Mouse (Mus musculus): ENCODE measurements around the gene Paics. TPM values are rescaled to one million over a fixed set of nuclear protein-coding genes. Genes with fewer than 3 reads are reported as not detected.

Gene Paics
- polyA plus RNA-seq, 1 experiment from 2014 or later = 158 TPM

- Histone ChIP-seq H3K36me3 (replicated peaks) (peaks cover 42% of the 10 kb centered on the region), H3K9me3 (replicated peaks) (no peaks in the 10 kb centered on the region), H3K4me3 (replicated peaks) (peak overlapping the region; percentile 95), H3K9ac (peak overlapping the region; percentile 94), H3K27ac (replicated peaks) (peak overlapping the region; percentile 38; the same call in 1 of the 2 replicates), H3K4me2 (peak overlapping the region; percentile 86), H3K4me1 (replicated peaks) (peaks cover 18% of the 10 kb centered on the region), H3K27me3 (no peaks in the 10 kb centered on the region)
- ATAC-seq (ENCODE audit: insufficient read depth) = peak; percentile 22
- 3% methylated on average over 17 of the region's 17 CpGs for WGBS (ENCODE audit: insufficient replicate concordance)
These were observed 23.1 kb downstream of the Paics start for GRCm38 (mm10) chr5:76974207-76974553.

- H3K4me2 ChIP-seq = peak within 1 kb of the TSS; percentile 86
- peaks cover 42% of the 10 kb centered on the region for H3K36me3 ChIP-seq (replicated peaks)
- H3K9ac ChIP-seq = peak within 1 kb of the TSS; percentile 94
- ATAC-seq (ENCODE audit: insufficient read depth) = peak; percentile 86
- under 1% methylated on average over 60 of the region's 60 CpGs for WGBS (ENCODE audit: insufficient replicate concordance)
- peaks cover 18% of the 10 kb centered on the region for H3K4me1 ChIP-seq (replicated peaks)
- peak within 1 kb of the TSS; percentile 95 for H3K4me3 ChIP-seq (replicated peaks)
- no peaks in the 10 kb centered on the region for H3K27me3 ChIP-seq
- H3K9me3 ChIP-seq (replicated peaks) = no peaks in the 10 kb centered on the region
- H3K27ac ChIP-seq (replicated peaks) = peak within 1 kb of the TSS; percentile 84
These were observed 23.6 kb downstream of the Paics start, which contains the start of gene Srp72 for GRCm38 (mm10) chr5:76974554-76975285. TSS of gene Srp72 (plus strand) at chr5:76974683.

GRCm38 (mm10) chr5:76975736-76976135 is 24.6 kb downstream of the Paics start:
- no peak for ATAC-seq (ENCODE audit: insufficient read depth)
- peak overlapping the region; percentile 86 for H3K4me2 ChIP-seq
- peak overlapping the region; percentile 95 for H3K4me3 ChIP-seq (replicated peaks)
- H3K36me3 ChIP-seq (replicated peaks) = peaks cover 42% of the 10 kb centered on the region
- no peak overlapping the region for H3K9ac ChIP-seq
- no peaks in the 10 kb centered on the region for H3K27me3 ChIP-seq
- H3K27ac ChIP-seq (replicated peaks) = no peak overlapping the region
- H3K4me1 ChIP-seq (replicated peaks) = peaks cover 18% of the 10 kb centered on the region
- H3K9me3 ChIP-seq (replicated peaks) = no peaks in the 10 kb centered on the region
- WGBS (ENCODE audit: insufficient replicate concordance) = 71% methylated on average over 8 of the region's 8 CpGs

DNA sequence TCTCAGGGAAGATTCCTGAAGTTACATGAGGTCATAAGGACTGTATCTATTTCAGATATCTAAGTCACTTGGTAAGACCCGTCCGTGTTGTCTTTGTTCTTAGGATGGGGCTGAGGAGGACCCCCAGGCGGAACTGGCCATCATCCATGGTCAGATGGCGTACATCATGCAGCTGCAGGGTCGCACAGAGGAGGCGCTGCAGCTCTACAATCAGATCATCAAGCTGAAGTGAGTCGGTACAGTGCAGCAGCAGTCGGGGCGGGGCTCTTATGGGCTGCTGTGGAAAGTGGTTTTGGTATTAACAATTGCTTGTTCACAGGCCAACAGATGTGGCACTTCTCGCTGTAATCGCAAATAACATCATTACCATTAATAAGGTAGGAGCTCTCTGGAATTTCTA is 32.9 kb downstream of the Paics start:
- Histone ChIP-seq H3K4me2 (no peak overlapping the region), H3K9me3 (replicated peaks) (no peaks in the 10 kb centered on the region), H3K9ac (no peak overlapping the region), H3K4me3 (replicated peaks) (no peak overlapping the region), H3K27ac (replicated peaks) (no peak overlapping the region), H3K36me3 (replicated peaks) (peaks cover 82% of the 10 kb centered on the region), H3K4me1 (replicated peaks) (no peaks in the 10 kb centered on the region), H3K27me3 (no peaks in the 10 kb centered on the region)
- no peak for ATAC-seq (ENCODE audit: insufficient read depth)
- 74% methylated on average over 11 of the region's 11 CpGs for WGBS (ENCODE audit: insufficient replicate concordance)

DNA sequence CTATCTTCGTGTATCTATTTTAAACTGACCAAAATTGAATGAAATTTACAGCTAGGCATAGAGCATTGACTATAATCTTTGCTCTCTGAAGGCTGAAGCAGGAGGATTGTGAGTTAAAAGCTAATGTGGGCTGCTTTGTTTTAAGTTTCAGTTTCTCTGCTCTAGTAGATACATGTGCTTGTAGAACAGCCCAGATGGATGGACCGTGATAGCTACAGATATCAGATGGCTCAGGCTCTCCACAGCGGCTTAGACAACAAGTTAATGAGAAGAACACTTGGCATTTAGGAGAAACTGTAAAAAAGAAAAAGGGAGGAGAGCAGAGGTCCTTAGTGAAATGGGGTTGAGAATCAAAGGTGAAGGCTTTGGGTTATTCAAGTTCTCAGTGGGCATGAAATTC is 39.7 kb downstream of the Paics start:
- Histone ChIP-seq H3K9ac (no peak overlapping the region), H3K27ac (replicated peaks) (peak overlapping the region; percentile 42), H3K4me1 (replicated peaks) (peaks cover 29% of the 10 kb centered on the region), H3K9me3 (replicated peaks) (no peaks in the 10 kb centered on the region), H3K4me2 (peak overlapping the region; percentile 3; the same call in 1 of the 2 replicates), H3K27me3 (no peaks in the 10 kb centered on the region), H3K36me3 (replicated peaks) (peaks cover 87% of the 10 kb centered on the region), H3K4me3 (replicated peaks) (no peak overlapping the region)
- WGBS (ENCODE audit: insufficient replicate concordance) = 35% methylated on average over 3 of the region's 3 CpGs
- peak; percentile 66 for ATAC-seq (ENCODE audit: insufficient read depth)

DNA sequence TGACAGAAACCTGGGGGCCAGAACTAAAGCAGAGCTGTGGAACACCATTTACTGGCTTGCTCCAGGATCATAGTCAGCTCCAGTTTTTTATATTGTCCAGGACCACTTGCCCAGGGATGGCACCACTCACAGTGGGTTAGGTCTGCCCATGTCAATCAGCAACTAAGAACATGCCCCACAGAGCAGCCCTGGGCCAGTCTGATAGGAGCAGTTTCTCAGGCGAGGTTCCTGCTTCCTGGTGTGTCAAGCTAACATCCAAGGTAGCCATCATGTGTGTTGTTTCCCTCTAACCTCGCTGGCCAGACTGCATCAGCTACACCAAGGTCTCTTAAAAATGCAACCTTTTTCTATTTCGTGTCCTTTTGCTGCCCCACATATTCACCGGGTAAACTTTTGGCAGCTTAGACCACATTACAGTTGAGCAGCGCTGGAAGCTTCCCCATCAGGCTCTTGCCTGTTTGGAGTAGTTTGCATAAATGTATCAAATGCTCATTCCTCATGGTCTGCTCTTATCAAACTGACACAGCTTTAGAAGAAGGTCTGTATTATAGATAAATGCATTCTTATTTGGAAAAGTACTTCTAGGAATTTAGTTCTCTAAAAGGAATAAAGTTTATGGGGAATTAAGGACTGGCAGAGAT is 42.2 kb downstream of the Paics start:
- no peaks in the 10 kb centered on the region for H3K9me3 ChIP-seq (replicated peaks)
- H3K4me3 ChIP-seq (replicated peaks) = no peak overlapping the region
- 49% methylated on average over 5 of the region's 5 CpGs for WGBS (ENCODE audit: insufficient replicate concordance)
- H3K36me3 ChIP-seq (replicated peaks) = peaks cover 88% of the 10 kb centered on the region
- H3K4me1 ChIP-seq (replicated peaks) = peaks cover 29% of the 10 kb centered on the region
- H3K9ac ChIP-seq = no peak overlapping the region
- H3K4me2 ChIP-seq = peak overlapping the region; percentile 16; the same call in 1 of the 2 replicates
- no peaks in the 10 kb centered on the region for H3K27me3 ChIP-seq
- peak overlapping the region; percentile 80 for H3K27ac ChIP-seq (replicated peaks)
- ATAC-seq (ENCODE audit: insufficient read depth) = peak; percentile 91

DNA sequence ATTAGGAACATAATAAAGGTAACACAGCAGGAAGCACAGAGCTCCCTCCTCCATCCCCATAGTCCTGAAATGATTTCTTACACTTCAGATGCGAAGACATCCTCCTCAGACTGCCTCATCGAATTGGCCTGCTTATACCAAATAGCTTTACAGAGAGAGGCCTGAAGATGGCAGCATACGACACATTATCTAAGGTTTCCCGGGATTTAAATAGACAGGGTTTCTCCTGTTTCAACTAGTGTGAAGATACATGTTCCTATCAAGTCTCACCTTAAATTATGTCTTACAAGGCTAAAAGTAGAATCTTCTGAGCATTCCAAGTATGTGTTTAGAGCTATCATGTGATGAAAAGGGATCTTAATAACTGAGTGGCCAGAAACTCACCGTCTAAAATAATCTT is 47.3 kb downstream of the Paics start:
- Histone ChIP-seq H3K27me3 (no peaks in the 10 kb centered on the region), H3K4me1 (replicated peaks) (peaks cover under 1% of the 10 kb centered on the region), H3K4me2 (no peak overlapping the region), H3K9me3 (replicated peaks) (no peaks in the 10 kb centered on the region), H3K4me3 (replicated peaks) (no peak overlapping the region), H3K27ac (replicated peaks) (no peak overlapping the region), H3K36me3 (replicated peaks) (peaks cover 71% of the 10 kb centered on the region), H3K9ac (no peak overlapping the region)
- WGBS (ENCODE audit: insufficient replicate concordance) = 62% methylated on average over 5 of the region's 5 CpGs
- no peak for ATAC-seq (ENCODE audit: insufficient read depth)

- H3K27ac ChIP-seq (replicated peaks) = no peak overlapping the region
- H3K4me3 ChIP-seq (replicated peaks) = no peak overlapping the region
- no peak for ATAC-seq (ENCODE audit: insufficient read depth)
- no peaks in the 10 kb centered on the region for H3K27me3 ChIP-seq
- H3K4me1 ChIP-seq (replicated peaks) = no peaks in the 10 kb centered on the region; the same call in 1 of the 2 replicates
- H3K9ac ChIP-seq = no peak overlapping the region
- 85% methylated on average over 17 of the region's 17 CpGs for WGBS (ENCODE audit: insufficient replicate concordance)
- H3K4me2 ChIP-seq = no peak overlapping the region
- peaks cover 44% of the 10 kb centered on the region for H3K36me3 ChIP-seq (replicated peaks)
- no peaks in the 10 kb centered on the region for H3K9me3 ChIP-seq (replicated peaks)
These were observed 50.1 kb downstream of the Paics start for GRCm38 (mm10) chr5:77001192-77001591.

DNA sequence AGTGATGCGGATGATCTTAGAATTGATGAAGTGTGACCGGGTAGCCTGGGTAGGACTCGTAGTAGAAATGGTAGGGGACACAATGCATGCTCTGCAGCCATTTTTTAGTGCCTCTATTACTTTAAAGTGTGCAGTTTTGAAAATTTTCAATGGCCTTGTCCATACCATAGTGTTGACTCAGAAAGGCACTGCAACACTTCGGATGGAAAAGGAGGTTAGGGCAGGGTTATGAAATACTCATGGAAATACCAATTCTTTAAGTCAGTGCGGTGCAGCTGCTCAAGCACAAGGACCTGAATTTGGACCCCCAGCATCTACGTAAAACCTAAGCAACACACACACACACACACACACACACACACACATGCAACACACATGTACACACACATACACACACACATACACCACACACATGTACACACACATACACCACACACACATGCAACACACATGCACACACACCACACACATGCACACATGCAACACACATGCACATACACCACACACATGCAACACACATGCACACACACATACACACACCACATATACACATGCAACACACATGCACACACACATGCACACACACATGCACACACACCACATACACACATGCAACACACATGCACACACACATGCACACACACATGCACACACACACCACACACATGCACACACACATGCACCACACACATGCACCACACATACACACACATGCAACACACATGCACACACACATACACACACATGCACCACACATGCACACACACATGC is 53.1 kb downstream of the Paics start, which contains the start of gene Arl9:
TSS of gene Arl9 (plus strand) at position 5 of the 771 bp plus-strand sequence.
- Histone ChIP-seq H3K4me3 (replicated peaks) (no peak within 1 kb of the TSS), H3K36me3 (replicated peaks) (peaks cover 18% of the 10 kb centered on the region), H3K4me1 (replicated peaks) (no peaks in the 10 kb centered on the region), H3K9me3 (replicated peaks) (no peaks in the 10 kb centered on the region), H3K27me3 (no peaks in the 10 kb centered on the region), H3K9ac (no peak within 1 kb of the TSS), H3K4me2 (no peak within 1 kb of the TSS), H3K27ac (replicated peaks) (no peak within 1 kb of the TSS)
- 83% methylated on average over 6 of the region's 6 CpGs for WGBS (ENCODE audit: insufficient replicate concordance)
- ATAC-seq (ENCODE audit: insufficient read depth) = no peak

DNA sequence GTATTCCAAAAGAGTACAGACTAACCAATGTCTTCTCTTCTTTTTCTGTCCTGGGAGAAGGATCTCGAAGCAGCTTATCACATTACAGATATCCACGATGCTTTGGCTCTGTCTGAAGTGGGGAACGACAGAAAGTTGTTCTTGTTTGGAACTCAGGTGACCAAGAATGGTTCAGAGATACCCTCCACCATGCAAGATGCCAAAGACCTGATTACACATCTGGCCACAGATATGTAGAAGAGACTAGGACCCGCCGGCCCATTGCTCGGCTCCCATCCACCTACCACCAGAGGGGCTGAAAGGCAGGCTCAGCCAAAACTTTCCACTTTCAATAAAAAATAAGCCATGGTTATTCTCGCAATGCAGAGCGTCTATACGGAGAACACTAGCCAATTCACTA is 59.2 kb downstream of the Paics start:
- WGBS (ENCODE audit: insufficient replicate concordance) = 59% methylated on average over 9 of the region's 9 CpGs
- ATAC-seq (ENCODE audit: insufficient read depth) = peak; percentile 40; the same call in 1 of the 2 replicates

GRCm38 (mm10) chr5:77011082-77011481 is 60.0 kb downstream of the Paics start:
- Histone ChIP-seq H3K36me3 (replicated peaks) (no peaks in the 10 kb centered on the region), H3K4me3 (replicated peaks) (no peak overlapping the region), H3K27me3 (no peaks in the 10 kb centered on the region), H3K4me1 (replicated peaks) (peaks cover 31% of the 10 kb centered on the region), H3K27ac (replicated peaks) (peak overlapping the region; percentile 46; the same call in 1 of the 2 replicates), H3K9me3 (replicated peaks) (no peaks in the 10 kb centered on the region), H3K4me2 (no peak overlapping the region), H3K9ac (no peak overlapping the region)
- peak; percentile 52; the same call in 1 of the 2 replicates for ATAC-seq (ENCODE audit: insufficient read depth)
- 26% methylated on average over 3 of the region's 3 CpGs for WGBS (ENCODE audit: insufficient replicate concordance)

More for the DNA sequence above, 59.2 kb downstream of the Paics start:
- Histone ChIP-seq H3K36me3 (replicated peaks) (no peaks in the 10 kb centered on the region), H3K27me3 (no peaks in the 10 kb centered on the region), H3K9me3 (replicated peaks) (no peaks in the 10 kb centered on the region), H3K4me1 (replicated peaks) (peaks cover 24% of the 10 kb centered on the region), H3K4me3 (replicated peaks) (no peak overlapping the region), H3K27ac (replicated peaks) (0 out of 2 replicates have a peak overlapping the region, but pooled peaks have one; percentile 26), H3K9ac (no peak overlapping the region), H3K4me2 (no peak overlapping the region)
